Mouse (Mus musculus) hindbrain, postnatal 0 days (tissue): ENCODE data around the gene Nek10. TPM values are rescaled to one million over a fixed set of nuclear protein-coding genes. Genes with fewer than 3 reads are reported as not detected.
A peak's percentile ranks its signal among the peaks of the same experiment; 100 is the strongest.
"Not testable (repeated sequence)": the region's sequence is repeated elsewhere in the genome, so short reads cannot be mapped to it uniquely, and the experiment has no call there.

ENCODE experiments used
- ATAC-seq: fragments of 200-750 bp; cut with Nextera tagmentation; 2 replicates; pipeline ENCODE4 v1.8.0; 2017; ENCODE audit warnings: mild to moderate bottlenecking, moderate TSS enrichment, moderate library complexity
- DNase-seq: peaks from one replicate; pipeline ENCODE4 v3.0.0-alpha.2; 2015; ENCODE audit warnings: low spot score
- H3K27ac ChIP-seq: fragments of 300-500 bp; sonication (generic); 2 replicates; pipeline ENCODE4 v1.5.1; 2014; ENCODE audit warnings: mild to moderate bottlenecking
- H3K27me3 ChIP-seq: fragments of 300-500 bp; sonication (generic); 2 replicates; pipeline ENCODE4 v1.6.1; 2014; ENCODE audit warnings: low read length, mixed read lengths; ENCODE audit not compliant: insufficient read depth
- H3K36me3 ChIP-seq: fragments of 300-500 bp; sonication (generic); 2 replicates; pipeline ENCODE4 v1.6.1; 2014; ENCODE audit warnings: low read length, mixed read lengths; ENCODE audit not compliant: insufficient read depth
- H3K4me1 ChIP-seq: fragments of 300-500 bp; sonication (generic); 2 replicates; pipeline ENCODE4 v1.6.1; 2014; ENCODE audit warnings: antibody characterized with exemption, low read length, mixed read lengths; ENCODE audit not compliant: insufficient read depth
- H3K4me2 ChIP-seq: fragments of 300-500 bp; sonication (generic); 2 replicates; pipeline ENCODE4 v1.6.1; 2014; ENCODE audit warnings: low read depth, mild to moderate bottlenecking, low read length, moderate library complexity, mixed read lengths
- H3K4me3 ChIP-seq: fragments of 300-500 bp; sonication (generic); 2 replicates; pipeline ENCODE4 v1.5.1; 2014; ENCODE audit warnings: low read length
- H3K9ac ChIP-seq: fragments of 300-500 bp; sonication (generic); replicated peaks from 2 replicates; pipeline ENCODE4 v1.6.1; 2014; ENCODE audit warnings: mild to moderate bottlenecking, low read length, moderate library complexity, mixed read lengths
- H3K9me3 ChIP-seq: fragments of 300-500 bp; sonication (generic); 2 replicates; pipeline ENCODE4 v1.6.1; 2016; ENCODE audit warnings: low read length, mixed read lengths
- CTCF ChIP-seq: IDR thresholded peaks from 2 replicates; pipeline ENCODE4 v1.5.1; 2016; ENCODE audit warnings: antibody characterized with exemption, control low read depth, low read depth
- WGBS: fragments of 180-500 bp; shearing (Covaris S2); extraction: QIAGEN DNeasy Blood & Tissue Kit; methylation state at CpG from one replicate; pipeline ENCODE4 v1.1.7; 2014; 5-methylcytosine and 5-hydroxymethylcytosine counted together
- polyA plus RNA-seq: library from polyadenylated mRNA; unstranded; fragments of >200 nt; fragmentation: Nextera tagmentation; extraction: Ambion mirVana; gene quantifications from 2 replicates; pipeline ENCODE4 v1.2.1, GENCODE M21; 2015
- total RNA-seq: library from RNA; depleted of rRNA; stranded (reverse); fragments of >200 nt; gene quantifications from 2 replicates; pipeline ENCODE4 v1.2.3, GENCODE M21; 2014

Gene Nek10
- total and polyA plus RNA-seq, 2 experiments from 2014 or later, result 0.13 to 0.68 TPM

GRCm38 (mm10) chr14:14984710-14985647, 181.8 kb downstream of the Nek10 start:
- no peaks in the 10 kb centered on the region for H3K36me3 ChIP-seq
- ATAC-seq (peak; percentile 91), DNase-seq (peak; percentile 88)
- peak; percentile 95 for TF ChIP-seq CTCF
- no peaks in the 10 kb centered on the region for H3K4me1 ChIP-seq
- no peak overlapping the region for H3K4me3 ChIP-seq
- 46% methylated on average over 11 of the region's 11 CpGs for WGBS
- H3K27me3 ChIP-seq, result no peaks in the 10 kb centered on the region
- H3K9me3 ChIP-seq, result no peaks in the 10 kb centered on the region
- H3K9ac ChIP-seq, result no peak overlapping the region
- no peak overlapping the region for H3K27ac ChIP-seq
- H3K4me2 ChIP-seq, result no peak overlapping the region

- 46% methylated on average over 1 of the region's 1 CpGs for WGBS
Measured at GRCm38 (mm10) chr14:14987403-14987802, 184.2 kb downstream of the Nek10 start.

GRCm38 (mm10) chr14:14991642-14992041, 188.4 kb downstream of the Nek10 start:
- ATAC-seq (no peak), DNase-seq (no peak)
- Histone ChIP-seq H3K4me2 (no peak overlapping the region), H3K9me3 (no peaks in the 10 kb centered on the region), H3K4me1 (no peaks in the 10 kb centered on the region), H3K36me3 (no peaks in the 10 kb centered on the region), H3K4me3 (no peak overlapping the region), H3K27ac (no peak overlapping the region), H3K9ac (no peak overlapping the region), H3K27me3 (no peaks in the 10 kb centered on the region)
- WGBS, result 82% methylated on average over 2 of the region's 2 CpGs
- no peak for TF ChIP-seq CTCF

More at GRCm38 (mm10) chr14:14987403-14987802, 184.2 kb downstream of the Nek10 start:
- TF ChIP-seq CTCF, result no peak
- Histone ChIP-seq H3K36me3 (no peaks in the 10 kb centered on the region), H3K4me2 (no peak overlapping the region), H3K9me3 (no peaks in the 10 kb centered on the region), H3K27me3 (no peaks in the 10 kb centered on the region), H3K4me1 (no peaks in the 10 kb centered on the region), H3K9ac (no peak overlapping the region), H3K4me3 (no peak overlapping the region), H3K27ac (no peak overlapping the region)
- DNase-seq (no peak), ATAC-seq (no peak)

- ATAC-seq (no peak), DNase-seq (no peak)
- Histone ChIP-seq H3K4me2 (no peak overlapping the region), H3K9ac (no peak overlapping the region), H3K27ac (no peak overlapping the region), H3K9me3 (no peaks in the 10 kb centered on the region), H3K4me1 (no peaks in the 10 kb centered on the region), H3K4me3 (no peak overlapping the region), H3K27me3 (no peaks in the 10 kb centered on the region), H3K36me3 (no peaks in the 10 kb centered on the region)
- 76% methylated on average over 4 of the region's 4 CpGs for whole genome bisulfite sequencing
- TF ChIP-seq CTCF, result no peak
Measured at GRCm38 (mm10) chr14:15011408-15011807, 208.2 kb downstream of the Nek10 start.

GRCm38 (mm10) chr14:15014799-15015198, 211.6 kb downstream of the Nek10 start:
- no peak for DNase-seq

GRCm38 (mm10) chr14:15030626-15031025, 227.4 kb downstream of the Nek10 start:
- not testable (repeated sequence) for ATAC-seq, H3K36me3 ChIP-seq, H3K4me1 ChIP-seq, H3K9me3 ChIP-seq, H3K9ac ChIP-seq, H3K27ac ChIP-seq, H3K27me3 ChIP-seq, DNase-seq, H3K4me3 ChIP-seq, H3K4me2 ChIP-seq
- 90% methylated on average over 4 of the region's 4 CpGs for WGBS

More at GRCm38 (mm10) chr14:15014799-15015198, 211.6 kb downstream of the Nek10 start:
- WGBS, result 86% methylated on average over 2 of the region's 2 CpGs
- no peak for TF ChIP-seq CTCF
- Histone ChIP-seq H3K9ac (no peak overlapping the region), H3K9me3 (no peaks in the 10 kb centered on the region), H3K27me3 (no peaks in the 10 kb centered on the region), H3K27ac (no peak overlapping the region), H3K36me3 (no peaks in the 10 kb centered on the region), H3K4me1 (no peaks in the 10 kb centered on the region), H3K4me3 (no peak overlapping the region), H3K4me2 (no peak overlapping the region)
- no peak for ATAC-seq

GRCm38 (mm10) chr14:15034638-15035037, 231.4 kb downstream of the Nek10 start:
- H3K36me3 ChIP-seq, ATAC-seq, H3K9ac ChIP-seq, H3K4me3 ChIP-seq, H3K27me3 ChIP-seq, H3K4me2 ChIP-seq, H3K9me3 ChIP-seq, H3K27ac ChIP-seq, H3K4me1 ChIP-seq, DNase-seq: not testable (repeated sequence)
- 76% methylated on average over 8 of the region's 8 CpGs for WGBS
